Mouse (Mus musculus) MN1 (cell line): Measurements from ENCODE around the gene Gm12830.

Source experiments
- DNase-seq: peaks from one replicate; pipeline ENCODE4 v3.0.0-alpha.2; 2016; ENCODE audit warnings: low spot score

The Gm12830 gene

DNA sequence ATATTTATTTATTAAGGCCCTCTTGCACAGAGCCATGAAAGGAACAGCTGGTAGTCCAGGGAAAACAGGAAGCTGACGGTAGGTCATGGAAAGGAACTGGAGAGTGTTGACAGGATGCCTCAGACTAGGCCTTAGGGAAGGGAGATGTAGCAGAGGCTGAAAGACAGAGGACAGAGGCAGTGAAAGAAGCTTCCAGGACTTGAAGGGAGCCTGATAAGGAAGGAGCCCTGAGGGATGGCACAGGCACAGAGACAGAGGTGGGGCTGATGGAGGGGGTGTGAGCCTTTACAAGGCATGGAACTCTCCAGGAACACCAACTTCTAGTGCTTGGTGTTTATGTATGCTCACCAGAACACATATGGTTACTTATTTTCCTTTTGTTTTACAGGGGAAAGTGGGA is 23.1 kb downstream of the Gm12830 start:
- no peak for DNase-seq

- DNase-seq = no peak
Measured at GRCm38 (mm10) chr4:114845622-114846021, 24.1 kb downstream of the Gm12830 start.

GRCm38 (mm10) chr4:114846723-114847122 is 25.2 kb downstream of the Gm12830 start:
- no peak for DNase-seq

DNA sequence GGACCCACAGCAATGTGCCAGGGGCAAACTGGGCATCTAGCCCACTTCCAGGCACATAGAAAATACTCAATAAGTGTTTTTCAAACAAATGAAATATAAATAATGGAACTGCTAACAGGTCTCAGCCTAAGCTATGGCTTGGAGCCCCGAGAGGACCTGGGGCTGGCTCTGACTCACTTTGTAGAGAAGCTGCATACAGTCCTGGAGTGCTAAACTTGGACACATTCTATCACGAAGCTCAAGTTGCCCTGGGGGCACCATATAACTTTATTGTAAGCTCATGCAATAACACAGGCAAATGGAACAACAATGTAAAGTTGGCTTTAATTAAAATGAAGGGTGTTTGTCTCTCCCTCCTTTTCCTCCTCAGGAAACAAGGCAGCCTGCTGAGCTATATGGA is 32.4 kb downstream of the Gm12830 start:
- DNase-seq = no peak

GRCm38 (mm10) chr4:114858426-114858825 is 36.9 kb downstream of the Gm12830 start:
- no peak for DNase-seq

DNA sequence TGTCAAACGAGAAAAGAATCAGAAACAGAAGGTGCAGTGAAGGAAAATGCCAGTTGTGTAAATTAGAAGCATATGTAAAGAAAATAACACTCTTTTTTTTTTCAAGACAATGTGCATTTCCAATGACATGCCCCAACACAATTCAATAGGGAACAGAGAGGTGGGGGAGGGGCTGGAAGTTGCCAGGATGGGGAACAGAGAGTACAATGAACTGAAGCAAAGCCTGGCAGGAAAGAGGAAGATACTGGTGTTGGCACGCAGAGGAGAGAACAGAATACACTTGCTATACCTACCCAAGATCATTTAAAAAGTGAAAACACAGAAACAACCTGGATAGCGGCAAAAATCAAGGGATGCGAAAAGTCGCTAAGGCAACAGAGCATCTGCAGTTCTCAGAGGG is 41.6 kb downstream of the Gm12830 start:
- no peak for DNase-seq

- no peak for DNase-seq
Measured at GRCm38 (mm10) chr4:114869765-114870490, 48.4 kb downstream of the Gm12830 start.

DNA sequence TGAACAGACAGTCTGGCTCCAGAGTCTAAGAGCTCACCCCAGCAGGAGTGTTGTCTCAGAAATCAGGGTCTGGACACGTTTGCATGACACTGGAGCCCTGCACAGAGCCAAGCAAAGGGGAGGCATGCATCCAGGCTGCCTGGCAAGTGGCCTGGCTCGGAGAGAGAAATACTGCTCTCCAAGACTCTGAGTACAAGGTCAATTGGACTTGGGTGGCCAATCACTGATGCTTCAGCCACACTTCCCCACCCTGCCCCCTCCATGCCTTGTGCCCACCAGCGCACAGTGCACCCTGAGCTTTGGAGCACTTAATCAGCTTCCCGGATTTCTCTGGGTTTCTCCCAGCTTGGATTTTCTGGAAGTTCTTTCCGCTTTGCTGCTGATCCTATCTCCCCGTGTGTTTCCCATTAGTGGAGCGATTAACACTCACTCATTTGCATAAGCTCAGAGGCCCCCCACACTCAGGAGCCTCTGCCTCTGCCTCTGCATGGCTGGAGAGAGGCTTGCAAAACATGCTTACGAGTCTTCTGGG is 55.0 kb downstream of the Gm12830 start:
- DNase-seq = no peak

GRCm38 (mm10) chr4:114882232-114882631 is 60.7 kb downstream of the Gm12830 start:
- DNase-seq = no peak

DNA sequence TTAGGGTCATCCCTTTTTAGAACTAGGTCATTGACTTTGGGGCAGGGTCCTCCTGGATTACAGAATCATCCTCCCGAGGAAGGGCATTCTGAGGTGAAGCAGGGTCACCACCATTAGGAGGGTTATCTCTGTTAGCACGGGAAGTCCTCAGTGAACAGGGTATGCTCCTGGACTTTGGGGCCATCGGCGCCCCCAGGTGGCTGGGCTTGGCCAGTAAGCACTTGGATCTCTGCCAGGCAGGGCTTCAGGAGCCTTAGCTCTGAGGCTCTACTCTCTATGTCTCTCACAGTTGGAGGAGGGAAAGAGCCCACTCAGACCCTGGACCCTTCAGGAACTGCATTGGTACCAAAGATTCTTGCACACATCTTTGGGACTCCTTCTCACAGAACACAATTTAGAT is 76.3 kb downstream of the Gm12830 start:
- no peak for DNase-seq

DNA sequence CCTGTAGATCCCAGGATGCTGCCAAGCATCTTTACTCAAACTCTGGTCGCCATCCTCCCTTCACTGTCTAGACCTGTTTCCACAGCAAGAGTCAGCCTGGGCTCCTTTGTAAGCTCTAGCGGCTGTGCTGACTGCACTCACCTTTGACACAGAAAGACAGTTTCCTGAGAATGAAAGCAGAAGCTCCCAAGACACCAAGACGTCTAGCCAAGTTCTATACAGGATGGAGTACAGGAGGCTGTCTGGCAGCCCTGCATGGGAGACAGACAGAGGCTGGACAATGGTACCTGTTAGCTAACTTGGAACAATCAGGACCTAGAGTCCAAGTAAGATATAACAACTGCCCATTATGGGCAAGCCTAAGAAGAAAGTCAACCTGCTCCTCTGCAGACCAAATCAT is 78.4 kb downstream of the Gm12830 start:
- no peak for DNase-seq

GRCm38 (mm10) chr4:114900866-114901642 is 79.5 kb downstream of the Gm12830 start:
- no peak for DNase-seq

DNA sequence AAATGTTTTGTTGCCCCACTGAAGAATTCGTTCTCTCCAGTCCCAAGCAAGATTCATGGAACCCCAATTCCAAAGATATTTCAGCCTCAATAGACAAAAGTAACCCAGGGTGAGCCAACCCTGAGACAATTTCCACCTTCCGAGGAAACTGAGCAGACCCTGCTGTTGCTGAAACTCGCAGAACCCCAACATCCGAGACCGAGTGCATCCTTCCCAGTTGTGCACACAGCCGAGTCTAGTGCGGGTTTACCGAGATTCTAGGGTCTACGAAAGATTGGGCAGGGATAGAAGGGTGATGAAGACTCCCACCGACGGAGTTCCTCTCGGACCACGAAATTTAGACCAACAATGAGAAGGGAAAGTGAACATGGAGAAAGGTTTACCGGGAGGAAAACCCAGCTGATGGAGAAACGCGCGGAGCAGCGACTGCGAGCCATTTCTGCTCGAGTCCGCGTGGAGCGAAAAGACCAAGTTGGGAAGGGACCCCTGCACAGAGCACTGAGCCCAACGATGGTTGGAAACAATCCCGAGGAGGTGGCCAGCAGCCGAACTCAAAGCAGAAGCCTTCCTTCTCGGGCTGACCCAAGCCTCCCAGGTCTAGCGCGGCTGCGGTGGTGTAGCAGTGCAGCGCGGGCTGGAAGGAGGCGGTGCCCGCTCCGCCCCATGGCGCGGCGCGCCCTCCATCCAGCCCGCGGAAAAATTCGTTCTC is 80.3 kb downstream of the Gm12830 start:
- DNase-seq = no peak

GRCm38 (mm10) chr4:114902641-114903421 is 81.3 kb downstream of the Gm12830 start:
- no peak for DNase-seq

- DNase-seq = no peak
Measured at GRCm38 (mm10) chr4:114903422-114903782, 81.9 kb downstream of the Gm12830 start.

DNA sequence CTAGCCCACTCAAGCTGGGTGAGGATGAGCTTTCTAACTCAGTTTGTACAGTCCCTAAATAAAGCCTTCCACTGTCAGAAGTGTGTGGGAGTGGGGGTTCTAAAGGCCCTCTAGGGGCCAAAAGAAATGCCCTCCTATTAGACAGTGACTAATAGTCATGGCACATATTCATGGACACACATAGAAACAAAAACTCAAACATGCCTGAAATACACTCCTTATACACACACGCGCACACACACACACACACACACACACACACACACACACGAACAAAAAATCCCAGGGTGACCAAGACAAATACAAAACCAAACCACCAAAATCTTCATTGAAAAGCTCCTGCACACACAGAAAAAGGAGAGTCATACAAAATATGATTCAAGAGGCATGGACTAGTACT is 84.0 kb downstream of the Gm12830 start:
- DNase-seq = no peak
